Mouse (Mus musculus) v-Abl transformed pro-B cells (cell line): Measurements from ENCODE around the gene Tnni2.

Experiments used
- in situ Hi-C, 2 experiments: fragments of 400-800 bp; cut with MboI; formaldehyde crosslinking; loops; one replicate each; pipeline ENCODE4 v1.15.1; 2025; ENCODE audit not compliant: unreplicated experiment in 2 of 2

The Tnni2 gene

DNA sequence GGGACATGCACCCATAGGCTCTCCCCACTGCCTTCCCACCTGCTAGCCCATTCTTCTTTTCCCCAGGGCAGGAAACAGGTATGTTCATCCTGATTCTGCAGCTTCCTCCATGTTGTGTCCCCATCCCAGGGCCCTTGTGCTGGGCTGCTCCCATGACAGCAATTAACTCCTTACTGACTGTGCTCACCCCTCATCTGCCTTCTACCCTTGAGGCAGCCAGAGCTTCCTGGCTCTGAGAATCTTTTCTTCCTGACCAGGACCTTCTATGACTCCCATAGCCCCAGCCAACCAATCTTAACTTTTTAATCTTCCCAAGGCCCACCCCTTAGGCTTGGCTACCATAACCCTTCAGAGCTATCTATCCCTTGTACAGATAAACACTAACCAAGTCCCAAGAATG, 37.7 kb downstream of the Tnni2 start:
- in situ Hi-C loops = no loop called here

- in situ Hi-C loops = no loop called here
Observed at GRCm38 (mm10) chr7:142479886-142480285, 38.3 kb downstream of the Tnni2 start.

- in situ Hi-C loops = no loop called here
Observed at GRCm38 (mm10) chr7:142480661-142481060, 39.1 kb downstream of the Tnni2 start.

DNA sequence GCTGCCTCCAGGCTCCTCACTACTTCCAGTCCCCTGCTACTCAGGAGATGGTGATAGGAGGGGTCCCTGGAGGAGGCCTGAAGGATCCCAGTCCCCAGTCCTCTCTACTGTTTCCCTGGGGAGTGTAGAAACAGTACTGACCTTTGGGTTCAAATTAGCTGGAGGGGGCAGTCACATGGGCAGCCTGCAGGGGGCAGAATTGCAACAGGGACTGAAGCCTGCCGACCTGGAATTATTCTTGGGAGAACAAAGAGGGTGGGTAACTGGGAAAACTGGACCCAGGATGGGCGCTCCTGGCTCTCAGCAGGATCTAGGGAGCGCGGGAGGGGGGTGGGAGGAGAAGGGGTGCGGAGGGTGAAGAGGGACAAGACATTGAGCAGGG, 39.6 kb downstream of the Tnni2 start:
- in situ Hi-C loops = no loop called here

GRCm38 (mm10) chr7:142481568-142482255, 40.1 kb downstream of the Tnni2 start:
- in situ Hi-C loops = no loop called here

GRCm38 (mm10) chr7:142482256-142482609, 40.6 kb downstream of the Tnni2 start:
- in situ Hi-C loops = no loop called here

DNA sequence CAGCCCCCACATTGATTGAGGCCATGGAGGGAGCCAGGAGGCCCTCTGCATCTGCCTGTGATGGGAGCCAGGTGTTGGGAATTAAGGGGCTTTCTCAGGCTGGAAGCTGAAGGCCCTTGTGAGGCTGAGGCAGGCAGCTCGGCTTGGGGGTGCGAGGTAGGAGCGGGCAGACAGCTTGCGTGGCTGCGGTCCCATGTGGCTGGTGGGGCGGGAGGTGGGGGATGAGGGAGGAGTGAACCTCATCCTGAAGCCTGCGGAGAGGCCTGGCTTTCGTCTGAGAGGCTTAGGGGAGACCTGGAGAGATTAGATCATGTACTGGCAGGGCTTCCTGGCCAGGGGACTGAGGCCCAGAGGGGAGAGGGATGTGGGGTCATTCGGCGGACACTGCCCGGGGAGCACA, 41.5 kb downstream of the Tnni2 start:
- in situ Hi-C loops = no loop called here

- in situ Hi-C loops = no loop called here
Observed at GRCm38 (mm10) chr7:142484780-142485179, 43.2 kb downstream of the Tnni2 start.

DNA sequence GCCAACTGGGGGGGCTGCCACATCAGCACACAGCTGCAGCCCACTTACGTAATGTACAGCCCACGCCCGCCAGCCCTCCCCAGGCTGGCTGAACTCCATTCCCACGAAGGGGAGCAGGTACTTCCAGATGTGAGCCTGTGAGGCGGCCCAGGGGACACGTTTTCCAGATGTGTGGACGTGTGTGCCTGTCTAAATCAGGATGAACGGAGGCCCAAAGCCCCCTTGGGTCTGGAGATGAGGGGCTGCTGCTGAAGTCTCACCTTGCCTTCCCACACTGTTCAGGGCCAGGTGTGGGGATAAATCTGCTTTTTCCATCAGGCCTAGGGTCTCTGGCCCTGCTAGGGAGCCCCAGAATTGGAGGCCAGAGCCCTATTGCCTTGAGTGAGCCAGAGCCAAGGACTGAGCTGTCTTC, 45.1 kb downstream of the Tnni2 start:
- in situ Hi-C loops = no loop called here

DNA sequence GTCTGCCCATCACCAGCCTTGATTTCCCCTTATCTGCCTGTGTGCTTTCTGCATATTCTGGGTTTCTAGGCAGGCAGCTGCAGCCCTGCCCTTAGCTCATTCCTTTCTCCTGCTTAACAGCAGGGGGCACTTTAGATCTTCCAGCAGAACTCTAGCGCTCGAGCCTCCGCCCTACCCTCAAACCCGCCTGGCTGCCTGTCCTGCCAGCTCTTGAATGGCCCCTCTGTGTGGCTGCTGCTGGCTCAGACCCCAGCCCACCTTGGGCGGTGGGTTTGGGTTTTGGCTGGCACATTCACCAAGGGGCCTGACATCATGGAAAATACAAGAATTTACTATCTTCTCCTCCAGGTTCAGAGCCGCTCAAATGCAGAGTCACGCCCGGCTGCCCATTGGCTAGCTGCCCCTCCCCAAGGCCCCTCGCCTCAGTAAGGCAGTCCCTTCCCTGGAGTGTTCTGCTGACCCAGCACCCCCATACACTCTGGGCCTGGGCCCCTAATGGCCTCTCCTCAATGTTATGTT, 45.8 kb downstream of the Tnni2 start:
- in situ Hi-C loops = no loop called here

DNA sequence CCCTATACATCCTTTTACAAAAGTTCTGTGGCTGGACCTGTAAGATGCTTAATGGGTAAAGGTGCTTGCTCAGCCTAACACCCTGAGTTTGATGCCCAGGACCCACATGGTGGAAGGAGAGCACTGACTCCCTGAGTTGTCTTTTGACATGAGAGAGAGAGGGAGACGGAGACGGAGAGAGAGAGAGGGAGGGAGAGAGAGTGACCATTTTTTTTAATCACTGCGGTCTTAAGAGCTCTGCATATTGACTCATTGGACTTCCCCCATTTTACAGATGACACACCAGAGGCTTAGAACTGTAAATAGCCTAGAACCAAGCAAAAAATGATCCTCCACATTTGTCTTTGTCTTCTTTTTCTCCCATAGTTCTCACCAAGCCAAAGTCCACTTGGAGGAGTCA, 46.4 kb downstream of the Tnni2 start:
- in situ Hi-C loops = no loop called here

GRCm38 (mm10) chr7:142493535-142493934, 51.9 kb downstream of the Tnni2 start:
- in situ Hi-C loops = loop anchor here in 1 of 2 experiments (10.0 kb wide), 1 partner anchor 91 kb away; no protein-coding TSS in a partner anchor
